Mouse (Mus musculus) bone marrow, adult 2 months (tissue): ENCODE measurements around the gene Kdm1b.

Experiments
- CTCF ChIP-seq: fragments of 200-500 bp; IDR thresholded peaks from 2 replicates; pipeline ENCODE4 v1.5.1; 2011; ENCODE audit warnings: low read length, control low read depth; ENCODE audit not compliant: control insufficient read depth, insufficient read depth
- POLR2A ChIP-seq: fragments of 200-500 bp; IDR thresholded peaks from 2 replicates; pipeline ENCODE4 v1.6.1; 2011; ENCODE audit warnings: low read depth, mild to moderate bottlenecking, control low read depth, low read length, borderline replicate concordance; ENCODE audit not compliant: control insufficient read depth

DNA sequence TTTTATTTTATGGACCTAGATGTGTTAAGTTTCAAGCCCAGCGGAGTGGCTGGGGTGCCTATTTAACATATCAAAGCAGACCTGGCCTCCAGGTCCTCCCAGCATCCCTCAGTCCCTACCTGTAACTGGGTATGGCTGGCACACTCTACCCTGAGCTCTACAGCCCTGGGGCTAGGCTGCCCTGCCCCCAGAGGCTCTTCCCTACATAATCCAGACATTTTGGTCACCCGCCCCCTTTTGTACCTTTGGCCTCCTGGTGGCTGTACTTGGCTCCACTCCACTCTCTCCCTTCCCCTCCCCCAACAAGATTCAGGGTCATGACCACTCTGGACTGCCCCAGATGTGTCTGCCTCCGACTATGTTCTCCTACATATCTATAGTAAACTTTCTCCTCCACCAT lies 81.2 kb downstream of the Kdm1b start:
- TF ChIP-seq POLR2A (no peak), CTCF (no peak)
